Mouse (Mus musculus): Measurements from ENCODE around the gene Ano4.

The Ano4 gene

DNA sequence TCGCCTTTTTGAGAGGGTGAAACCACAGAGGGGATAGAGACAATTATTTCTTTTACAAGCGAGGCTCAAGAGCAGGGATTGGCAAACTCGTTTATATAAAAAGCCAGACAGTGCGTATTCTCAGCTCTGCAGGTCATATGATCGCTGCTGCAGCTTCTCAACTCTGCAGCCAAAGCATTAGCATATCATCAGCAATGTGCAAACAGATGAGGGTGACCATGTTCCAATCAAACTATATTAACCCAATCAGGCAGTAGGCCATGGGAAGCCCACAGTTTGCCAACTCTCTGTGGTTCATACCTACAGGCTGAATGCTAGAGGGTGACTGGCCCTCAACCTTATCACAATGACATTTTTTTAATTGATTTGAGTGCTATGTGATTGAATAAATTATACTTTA, 64.2 kb downstream of the Ano4 start:
- DNase-seq (ENCODE audit: low spot score): no peak

GRCm38 (mm10) chr10:89273001-89273680, 71.4 kb downstream of the Ano4 start:
- DNase-seq (ENCODE audit: low spot score): no peak

- DNase-seq (ENCODE audit: low spot score): no peak
Observed at GRCm38 (mm10) chr10:89267312-89267711, 77.2 kb downstream of the Ano4 start.

GRCm38 (mm10) chr10:89263396-89263795, 81.2 kb downstream of the Ano4 start:
- no peak for DNase-seq (ENCODE audit: low spot score)

- no peak for DNase-seq (ENCODE audit: low spot score)
Observed at GRCm38 (mm10) chr10:89257457-89258381, 86.8 kb downstream of the Ano4 start.

- no peak for DNase-seq (ENCODE audit: low spot score)
Observed at GRCm38 (mm10) chr10:89256762-89257456, 87.7 kb downstream of the Ano4 start.

- DNase-seq (ENCODE audit: low spot score): no peak
Observed at GRCm38 (mm10) chr10:89254765-89255164, 89.8 kb downstream of the Ano4 start.

GRCm38 (mm10) chr10:89253799-89254198, 90.8 kb downstream of the Ano4 start:
- no peak for DNase-seq (ENCODE audit: low spot score)

DNA sequence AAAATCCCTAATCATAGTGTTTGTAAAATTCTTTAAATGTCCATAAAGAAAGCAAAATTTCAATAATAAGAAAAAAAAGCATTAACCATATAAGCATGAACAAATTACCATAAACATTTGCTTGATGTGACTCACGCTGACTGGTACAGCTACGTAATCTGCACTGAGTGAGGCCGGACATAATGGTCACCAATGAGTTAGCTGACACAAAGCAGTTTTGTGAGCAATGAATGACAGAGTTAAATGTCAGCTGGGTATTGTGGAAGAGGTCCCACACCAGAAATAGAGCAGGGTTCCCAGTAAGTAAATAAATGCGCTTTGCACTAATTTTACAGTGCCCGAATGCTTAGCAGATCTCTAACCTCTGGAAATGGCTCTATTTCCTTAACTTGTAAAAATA, 91.9 kb downstream of the Ano4 start:
- no peak for DNase-seq (ENCODE audit: low spot score)

- DNase-seq (ENCODE audit: low spot score): no peak
Observed at GRCm38 (mm10) chr10:89243808-89244207, 100.8 kb downstream of the Ano4 start.

DNA sequence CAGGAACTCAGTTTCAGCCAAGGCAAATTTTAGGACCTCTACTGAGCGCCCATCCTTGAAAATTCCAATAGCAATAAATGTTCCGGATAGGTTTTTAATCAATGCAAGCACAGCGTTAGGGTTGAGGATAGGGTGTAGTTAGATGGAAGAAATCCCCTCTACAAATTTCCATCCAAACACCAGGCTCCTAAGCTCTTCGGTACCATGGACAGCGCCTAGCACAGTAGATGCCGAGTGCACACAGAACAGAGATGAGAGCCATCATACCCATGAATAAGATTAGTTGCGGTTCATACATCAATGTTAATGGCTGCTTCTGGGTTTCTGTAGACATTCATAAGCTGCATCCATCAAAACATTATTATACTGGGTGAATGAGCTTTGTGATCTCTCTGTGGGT, 120.0 kb downstream of the Ano4 start:
- no peak for DNase-seq (ENCODE audit: low spot score)

GRCm38 (mm10) chr10:89222284-89222989, 122.1 kb downstream of the Ano4 start:
- no peak for DNase-seq (ENCODE audit: low spot score)

DNA sequence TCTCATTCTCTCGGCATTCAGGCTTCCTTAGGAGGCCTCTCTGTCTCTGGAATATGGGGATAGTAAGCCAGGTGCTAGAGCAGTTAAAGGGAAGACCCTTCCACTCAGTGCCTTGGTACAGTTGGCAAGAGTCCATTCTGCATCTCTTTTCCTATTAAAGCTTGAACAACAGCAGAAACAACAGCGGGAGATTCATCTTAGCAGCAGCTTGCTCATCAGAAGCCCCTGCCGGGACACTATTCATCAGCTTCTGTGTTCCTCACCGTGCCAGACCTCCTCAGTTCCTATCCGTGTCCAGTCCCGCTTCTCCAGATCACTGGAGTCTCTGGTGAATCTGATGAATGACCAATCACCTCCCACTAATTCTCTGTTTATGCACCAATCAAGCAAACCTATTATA, 128.5 kb downstream of the Ano4 start:
- no peak for DNase-seq (ENCODE audit: low spot score)

DNA sequence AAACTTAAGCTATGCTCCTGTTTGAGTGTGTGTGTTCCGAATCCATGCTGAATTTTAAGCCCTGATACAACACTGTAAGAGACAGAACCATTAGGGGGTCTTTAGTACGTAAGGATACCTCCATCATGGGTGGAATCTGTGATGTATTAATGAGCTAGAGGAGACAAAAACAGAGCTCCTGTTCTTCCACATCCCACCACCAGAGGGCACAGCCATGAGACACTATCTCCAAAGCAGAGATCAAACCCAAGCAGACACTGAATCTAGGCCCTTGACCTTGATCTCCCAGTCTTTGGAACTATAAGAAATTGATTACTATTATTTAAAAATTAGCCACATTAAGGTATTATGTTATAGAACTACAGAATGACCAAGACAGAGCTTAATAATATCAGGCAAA, 138.7 kb downstream of the Ano4 start:
- DNase-seq (ENCODE audit: low spot score): no peak

DNA sequence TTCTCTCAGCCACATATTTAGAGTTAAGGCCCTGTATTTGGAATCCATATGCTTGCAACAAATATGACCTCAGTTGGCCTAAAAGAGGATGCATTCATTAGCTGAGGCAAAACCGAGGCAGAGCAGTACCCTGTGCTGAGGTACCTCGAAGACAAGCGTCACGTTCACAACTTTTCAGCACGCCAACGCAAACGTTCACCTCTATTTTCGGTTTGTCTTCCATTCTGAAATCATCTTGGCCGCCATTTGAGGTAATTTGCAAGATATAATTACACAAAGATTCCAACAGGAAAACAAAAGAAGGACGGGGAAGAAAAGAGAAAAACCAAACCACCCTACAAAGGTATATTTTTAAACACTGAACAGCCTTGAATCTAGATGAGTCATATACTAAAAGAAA, 148.1 kb downstream of the Ano4 start:
- DNase-seq (ENCODE audit: low spot score): no peak

- no peak for DNase-seq (ENCODE audit: low spot score)
Observed at GRCm38 (mm10) chr10:89195068-89195467, 149.5 kb downstream of the Ano4 start.

DNA sequence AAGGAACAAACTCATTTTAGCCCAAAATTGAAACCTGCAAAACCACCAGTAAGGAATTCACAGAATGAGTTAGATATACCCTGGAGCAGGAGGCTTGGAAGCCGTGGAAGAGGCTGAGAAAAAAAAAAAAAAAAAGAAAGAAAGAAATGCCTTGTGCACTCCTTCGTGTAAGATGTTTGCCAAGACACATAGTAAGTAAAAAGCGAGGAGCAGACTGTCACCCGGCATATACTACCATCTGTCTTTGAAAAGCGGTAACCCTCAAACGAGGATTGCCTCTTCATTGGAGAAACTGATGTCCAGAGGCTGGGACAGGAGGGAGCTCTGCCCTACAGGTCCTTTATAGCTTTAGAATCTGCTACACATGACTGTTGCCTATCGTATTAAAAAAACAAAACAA, 150.1 kb downstream of the Ano4 start:
- no peak for DNase-seq (ENCODE audit: low spot score)

DNA sequence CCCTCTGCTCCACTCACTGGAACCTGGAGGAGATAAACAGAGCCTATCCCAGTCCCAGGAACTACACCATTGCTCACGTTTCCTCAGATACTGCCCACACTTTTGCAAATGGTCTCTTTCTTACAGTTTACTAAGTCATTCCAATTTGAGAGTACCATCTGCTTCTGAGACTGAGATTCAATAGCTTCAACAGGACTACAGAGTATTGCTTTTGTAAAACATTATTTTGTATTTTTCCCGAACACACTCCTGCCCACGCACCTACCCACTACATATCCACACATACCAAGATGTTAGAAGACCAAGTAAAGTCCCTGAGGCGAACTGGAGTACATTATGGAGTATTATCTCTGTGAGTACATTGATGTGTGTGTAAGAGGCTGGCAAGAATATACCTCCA, 166.6 kb downstream of the Ano4 start:
- no peak for DNase-seq (ENCODE audit: low spot score)

- DNase-seq (ENCODE audit: low spot score): no peak
Observed at GRCm38 (mm10) chr10:89164533-89164932, 180.0 kb downstream of the Ano4 start.

GRCm38 (mm10) chr10:89155502-89155901, 189.1 kb downstream of the Ano4 start:
- DNase-seq (ENCODE audit: low spot score): no peak

- DNase-seq (ENCODE audit: low spot score): no peak
Observed at GRCm38 (mm10) chr10:89154797-89155465, 189.6 kb downstream of the Ano4 start.

GRCm38 (mm10) chr10:89149166-89149565, 195.4 kb downstream of the Ano4 start:
- DNase-seq (ENCODE audit: low spot score): no peak
